15 mouse cellular contexts compared by ENCODE assay signal in genomic region chr17:27227258-27227657, GRCm38 (mm10). TPM values are rescaled to one million over a fixed set of nuclear protein-coding genes. Genes with fewer than 3 reads are reported as not detected.
"Had no signal": no experiment of that assay in that cellular context is flagged by ENCODE, and none has a peak within 500 bp of the region (broad histone marks: within the 10 kb centered on the region; RNA-seq: fewer than 3 reads in every experiment).

No protein-coding gene starts in this region.

- H3K27me3 ChIP-seq: neural tube, embryonic 15.5 days had no signal

- DNase-seq: kidney, adult 18-20 months; kidney, postnatal 14 days; lung, embryonic 14.5 days; lung, postnatal 10 days; lung, postnatal 4 days; right cerebral cortex, postnatal 4 days; spleen, adult 18-20 months; thymus, adult 18-20 months; thymus, postnatal 14 days had no signal

- H3K36me3 ChIP-seq: intestine, embryonic 15.5 days; kidney, embryonic 15.5 days; limb, embryonic 15.5 days; liver, embryonic 12.5 days; neural tube, embryonic 15.5 days had no signal

- H3K9ac ChIP-seq: intestine, embryonic 15.5 days; kidney, embryonic 15.5 days; limb, embryonic 15.5 days; liver, embryonic 12.5 days; lung, embryonic 14.5 days; neural tube, embryonic 15.5 days had no signal

- H3K27ac ChIP-seq: intestine, embryonic 15.5 days; kidney, embryonic 15.5 days; limb, embryonic 15.5 days; liver, embryonic 12.5 days; neural tube, embryonic 15.5 days had no signal

- H3K9me3 ChIP-seq: intestine, embryonic 15.5 days; kidney, embryonic 15.5 days; limb, embryonic 15.5 days; liver, embryonic 12.5 days; neural tube, embryonic 15.5 days had no signal

- H3K4me3 ChIP-seq: intestine, embryonic 15.5 days; kidney, embryonic 15.5 days; limb, embryonic 15.5 days; liver, embryonic 12.5 days; myocyte; neural tube, embryonic 15.5 days had no signal

- H3K4me1 ChIP-seq: intestine, embryonic 15.5 days; limb, embryonic 15.5 days; liver, embryonic 12.5 days had no signal

- ATAC-seq: intestine, embryonic 15.5 days; liver, embryonic 12.5 days had no signal

- H3K4me2 ChIP-seq: intestine, embryonic 15.5 days; kidney, embryonic 15.5 days; limb, embryonic 15.5 days; liver, embryonic 12.5 days; lung, embryonic 14.5 days; neural tube, embryonic 15.5 days had no signal

RNA-seq across cellular contexts. Expression of gene Ip6k3, which starts 59.7 kb away (rescaled TPM):
- polyA plus RNA-seq: lung, embryonic 14.5 days had no signal
